In the genomic region with DNA sequence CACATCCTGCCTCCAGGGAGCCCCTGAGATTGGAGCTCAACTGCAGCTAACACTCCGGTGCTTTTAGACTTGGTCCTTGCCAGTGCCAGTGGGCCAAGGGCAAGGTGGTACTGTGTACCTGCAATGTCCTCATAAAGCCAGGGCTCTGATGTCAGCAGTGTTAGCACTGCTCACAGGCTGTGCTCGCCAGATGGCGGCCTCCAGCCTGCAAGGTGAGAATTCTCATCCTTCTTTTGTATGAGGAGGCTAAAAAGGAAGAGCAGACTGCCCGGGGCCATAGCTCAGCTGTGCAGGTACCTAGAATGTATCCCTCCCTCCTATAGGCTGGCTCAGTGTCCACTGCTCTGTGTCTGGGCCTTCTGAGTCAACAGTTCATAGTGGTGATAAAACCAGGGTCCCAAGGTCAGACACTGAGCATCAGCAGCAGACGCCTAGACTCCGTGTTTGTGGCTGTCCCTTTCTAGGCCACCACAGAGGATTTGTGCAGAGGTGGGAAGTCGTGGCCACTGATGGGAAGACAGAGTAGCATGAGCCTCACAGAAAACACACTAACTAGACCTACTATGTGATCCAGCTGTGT, we compare ENCODE assay signal across 16 mouse cellular contexts.
DNase-seq lines count a peak whose midpoint lies in the region; ATAC-seq and TF ChIP-seq lines count a peak whose summit lies in the region.
"Had no signal": no experiment of that assay in that cellular context is flagged by ENCODE, and none has a peak within 500 bp of the region (broad histone marks: within the 10 kb centered on the region; RNA-seq: fewer than 3 reads in every experiment).

No protein-coding gene starts in this region.

- H3K9me3 ChIP-seq in forebrain, embryonic 12.5 days: no peaks in the 10 kb centered on the region
- no peaks in the 10 kb centered on the region for H3K9me3 ChIP-seq in forebrain, embryonic 16.5 days (ENCODE audit: control insufficient read depth, low read length)
- no peaks in the 10 kb centered on the region for H3K9me3 ChIP-seq in hindbrain, embryonic 12.5 days (replicated peaks)
- H3K9me3 ChIP-seq in midbrain, embryonic 16.5 days (replicated peaks; ENCODE audit: control insufficient read depth, low read length, poor library complexity, severe bottlenecking): no peaks in the 10 kb centered on the region
- H3K9me3 ChIP-seq: embryonic facial prominence, embryonic 13.5 days; G1E; heart, embryonic 12.5 days; limb, embryonic 12.5 days had no signal

- H3K4me1 ChIP-seq in forebrain, embryonic 12.5 days: peaks cover 69% of the 10 kb centered on the region
- peaks cover 35% of the 10 kb centered on the region for H3K4me1 ChIP-seq in forebrain, embryonic 16.5 days (replicated peaks; ENCODE audit: control insufficient read depth, insufficient read depth, low read length)
- peaks cover 85% of the 10 kb centered on the region for H3K4me1 ChIP-seq in cerebellum, adult 2 months (ENCODE audit: control insufficient read depth, insufficient read depth, low read length)
- peaks cover 76% of the 10 kb centered on the region for H3K4me1 ChIP-seq in hindbrain, embryonic 12.5 days
- H3K4me1 ChIP-seq in midbrain, embryonic 16.5 days (ENCODE audit: control insufficient read depth, insufficient read depth, low read length): peaks cover 41% of the 10 kb centered on the region

- H3K36me3 ChIP-seq in forebrain, embryonic 12.5 days (replicated peaks): 0 out of 2 replicates have a peak, but pooled peaks cover 8% of the 10 kb centered on the region
- H3K36me3 ChIP-seq in forebrain, embryonic 16.5 days (ENCODE audit: control insufficient read depth, insufficient read depth): 0 out of 2 replicates have a peak, but pooled peaks cover 2% of the 10 kb centered on the region
- peaks cover 13% of the 10 kb centered on the region; the same call in 1 of the 2 replicates for H3K36me3 ChIP-seq in hindbrain, embryonic 12.5 days
- H3K36me3 ChIP-seq in midbrain, embryonic 16.5 days (ENCODE audit: control insufficient read depth, insufficient read depth, low read length): peaks cover 7% of the 10 kb centered on the region; the same call in 1 of the 2 replicates
- H3K36me3 ChIP-seq: G1E; heart, embryonic 12.5 days; limb, embryonic 12.5 days had no signal

- no peak overlapping the region for H3K4me3 ChIP-seq in forebrain, embryonic 12.5 days (replicated peaks)
- H3K4me3 ChIP-seq in forebrain, embryonic 16.5 days (replicated peaks; ENCODE audit: low read length): no peak overlapping the region
- no peak overlapping the region for H3K4me3 ChIP-seq in cerebellum, adult 2 months (replicated peaks; ENCODE audit: insufficient read depth, low read depth, low read length)
- no peak overlapping the region for H3K4me3 ChIP-seq in hindbrain, embryonic 12.5 days
- no peak overlapping the region for H3K4me3 ChIP-seq in midbrain, embryonic 16.5 days (ENCODE audit: low read depth, low read length)
- H3K4me3 ChIP-seq: embryonic facial prominence, embryonic 13.5 days; heart, embryonic 12.5 days; limb, embryonic 12.5 days; myocyte had no signal

- H3K27me3 ChIP-seq in forebrain, embryonic 12.5 days: no peaks in the 10 kb centered on the region
- H3K27me3 ChIP-seq in forebrain, embryonic 16.5 days (replicated peaks; ENCODE audit: control insufficient read depth, insufficient read depth, low read length): no peaks in the 10 kb centered on the region
- no peaks in the 10 kb centered on the region for H3K27me3 ChIP-seq in cerebellum, adult 2 months (ENCODE audit: control insufficient read depth, insufficient read depth, low read length)
- H3K27me3 ChIP-seq in hindbrain, embryonic 12.5 days: no peaks in the 10 kb centered on the region; the same call in 1 of the 2 replicates
- no peaks in the 10 kb centered on the region for H3K27me3 ChIP-seq in midbrain, embryonic 16.5 days (ENCODE audit: control insufficient read depth, insufficient read depth, low read depth, low read length)
- H3K27me3 ChIP-seq: embryonic facial prominence, embryonic 13.5 days had no signal

- peak; percentile 61 to 74 for DNase-seq in cerebellum, adult 2 months
- no peak for DNase-seq in urinary bladder, postnatal 4 days (ENCODE audit: low spot score in 2 of 2)
- no peak for DNase-seq in heart, adult 8-10 months (ENCODE audit: low spot score)
- DNase-seq: adrenal gland, postnatal 36 days; gastrocnemius, postnatal 14 days; heart, postnatal 4 days had no signal

- WGBS in forebrain, embryonic 12.5 days: 82% methylated on average over 7 of the region's 7 CpGs
- WGBS in forebrain, embryonic 16.5 days: 84% methylated on average over 7 of the region's 7 CpGs
- 46% methylated on average over 7 of the region's 7 CpGs for WGBS in cerebellum, adult 2 months
- WGBS in hindbrain, embryonic 12.5 days: 85% methylated on average over 7 of the region's 7 CpGs
- 81% methylated on average over 7 of the region's 7 CpGs for WGBS in midbrain, embryonic 16.5 days

- no peak for TF ChIP-seq CTCF in cerebellum, adult 2 months (IDR thresholded peaks at IDR 0.05; ENCODE audit: borderline replicate concordance, insufficient read depth, low read depth, low read length)

- ATAC-seq in forebrain, embryonic 12.5 days (ENCODE audit: low FRiP score): no peak
- ATAC-seq in forebrain, embryonic 16.5 days: no peak
- ATAC-seq in hindbrain, embryonic 12.5 days (ENCODE audit: low FRiP score): no peak
- ATAC-seq in midbrain, embryonic 16.5 days: no peak

- H3K4me2 ChIP-seq in forebrain, embryonic 12.5 days: 0 out of 2 replicates have a peak overlapping the region, but pooled peaks have one; percentile 62
- H3K4me2 ChIP-seq in forebrain, embryonic 16.5 days (ENCODE audit: low read length): no peak overlapping the region; the same call in 1 of the 2 replicates
- H3K4me2 ChIP-seq in hindbrain, embryonic 12.5 days (replicated peaks): peak overlapping the region; percentile 76; the same call in 1 of the 2 replicates
- peak overlapping the region; percentile 97 for H3K4me2 ChIP-seq in midbrain, embryonic 16.5 days (ENCODE audit: low read length)
- H3K4me2 ChIP-seq: embryonic facial prominence, embryonic 13.5 days; heart, embryonic 12.5 days; limb, embryonic 12.5 days had no signal

- H3K27ac ChIP-seq in forebrain, embryonic 12.5 days: no peak overlapping the region
- no peak overlapping the region for H3K27ac ChIP-seq in forebrain, embryonic 16.5 days (ENCODE audit: low read length)
- peak overlapping the region; percentile 2; the same call in 1 of the 2 replicates for H3K27ac ChIP-seq in cerebellum, adult 2 months (ENCODE audit: insufficient read depth, low read length)
- H3K27ac ChIP-seq in hindbrain, embryonic 12.5 days: no peak overlapping the region
- peak overlapping the region; percentile 99 for H3K27ac ChIP-seq in midbrain, embryonic 16.5 days (ENCODE audit: low read length)
- H3K27ac ChIP-seq: embryonic facial prominence, embryonic 13.5 days; limb, embryonic 12.5 days; macrophage had no signal

- TF ChIP-seq POLR2A in cerebellum, adult 2 months (IDR thresholded peaks at IDR 0.05; ENCODE audit: borderline replicate concordance, insufficient read depth, low read length): no peak

- no peak overlapping the region for H3K9ac ChIP-seq in forebrain, embryonic 12.5 days
- no peak overlapping the region for H3K9ac ChIP-seq in forebrain, embryonic 16.5 days (replicated peaks; ENCODE audit: low read depth, low read length)
- no peak overlapping the region for H3K9ac ChIP-seq in hindbrain, embryonic 12.5 days
- H3K9ac ChIP-seq in midbrain, embryonic 16.5 days (ENCODE audit: low read depth, low read length): peak overlapping the region; percentile 91
- H3K9ac ChIP-seq: heart, embryonic 12.5 days; limb, embryonic 12.5 days had no signal

Comparison
In these comparisons a context has a peak if more than half of its experiments do, and no peak if none do; other contexts are left out.
1. H3K27ac ChIP-seq: peak in cerebellum, adult 2 months (single experiment) and midbrain, embryonic 16.5 days (single experiment); none in forebrain, embryonic 12.5 days (single experiment), forebrain, embryonic 16.5 days (single experiment) and hindbrain, embryonic 12.5 days (single experiment).
2. DNase-seq: peak in cerebellum, adult 2 months (2 of 2); none in urinary bladder, postnatal 4 days (0 of 2) and heart, adult 8-10 months (single experiment).